Mouse (Mus musculus): ENCODE measurements at regions not wholly inside any gene's neighbourhood (a gene's known extent, or its start where the extent isn't known, plus 50 kb on each side); places are given as distances from the start of the nearest gene placed in this dataset.
A peak's percentile ranks its signal among the peaks of the same experiment; 100 is the strongest.

- Histone ChIP-seq H3K4me3 (ENCODE audit: insufficient read depth, low read depth, low read length) (no peak overlapping the region), H3K4me1 (ENCODE audit: control insufficient read depth, insufficient read depth, low read length) (no peaks in the 10 kb centered on the region), H3K36me3 (ENCODE audit: control insufficient read depth, insufficient read depth, low read length) (no peaks in the 10 kb centered on the region), H3K27ac (ENCODE audit: insufficient read depth, low read depth, low read length) (peak overlapping the region; percentile 31; the same call in 1 of the 2 replicates), H3K27me3 (replicated peaks; ENCODE audit: control insufficient read depth, insufficient read depth, low read length) (no peaks in the 10 kb centered on the region)
- TF ChIP-seq CTCF (conservative IDR thresholded peaks at IDR 0.05; ENCODE audit: insufficient read depth, insufficient read length, low read depth, low read length): no peak
- TF ChIP-seq POLR2A (IDR thresholded peaks at IDR 0.05; ENCODE audit: low read depth, low read length): no peak
- 33% methylated on average over 8 of the region's 8 CpGs for WGBS
- DNase-seq: peak; percentile 17
These were observed 259.0 kb downstream of the Trim52 start for GRCm38 (mm10) chr14:106364767-106365623.

GRCm38 (mm10) chr14:106365624-106366118, 259.7 kb downstream of the Trim52 start:
- peak; percentile 11 for DNase-seq

GRCm38 (mm10) chr14:106373451-106373850, 267.5 kb downstream of the Trim52 start:
- WGBS: 39% methylated on average over 1 of the region's 1 CpGs
- DNase-seq: no peak
- Histone ChIP-seq H3K27ac (ENCODE audit: insufficient read depth, low read depth, low read length) (no peak overlapping the region), H3K36me3 (ENCODE audit: control insufficient read depth, insufficient read depth, low read length) (no peaks in the 10 kb centered on the region), H3K4me3 (ENCODE audit: insufficient read depth, low read depth, low read length) (no peak overlapping the region), H3K27me3 (replicated peaks; ENCODE audit: control insufficient read depth, insufficient read depth, low read length) (no peaks in the 10 kb centered on the region), H3K4me1 (ENCODE audit: control insufficient read depth, insufficient read depth, low read length) (no peaks in the 10 kb centered on the region)
- TF ChIP-seq POLR2A (IDR thresholded peaks at IDR 0.05; ENCODE audit: low read depth, low read length) (no peak), CTCF (conservative IDR thresholded peaks at IDR 0.05; ENCODE audit: insufficient read depth, insufficient read length, low read depth, low read length) (no peak)

More at GRCm38 (mm10) chr14:106365624-106366118, 259.7 kb downstream of the Trim52 start:
- Histone ChIP-seq H3K4me3 (ENCODE audit: insufficient read depth, low read depth, low read length) (no peak overlapping the region), H3K36me3 (ENCODE audit: control insufficient read depth, insufficient read depth, low read length) (no peaks in the 10 kb centered on the region), H3K4me1 (ENCODE audit: control insufficient read depth, insufficient read depth, low read length) (no peaks in the 10 kb centered on the region), H3K27me3 (replicated peaks; ENCODE audit: control insufficient read depth, insufficient read depth, low read length) (no peaks in the 10 kb centered on the region), H3K27ac (ENCODE audit: insufficient read depth, low read depth, low read length) (no peak overlapping the region)
- 36% methylated on average over 3 of the region's 3 CpGs for WGBS
- TF ChIP-seq CTCF (conservative IDR thresholded peaks at IDR 0.05; ENCODE audit: insufficient read depth, insufficient read length, low read depth, low read length): no peak
- TF ChIP-seq POLR2A (IDR thresholded peaks at IDR 0.05; ENCODE audit: low read depth, low read length): no peak

DNA sequence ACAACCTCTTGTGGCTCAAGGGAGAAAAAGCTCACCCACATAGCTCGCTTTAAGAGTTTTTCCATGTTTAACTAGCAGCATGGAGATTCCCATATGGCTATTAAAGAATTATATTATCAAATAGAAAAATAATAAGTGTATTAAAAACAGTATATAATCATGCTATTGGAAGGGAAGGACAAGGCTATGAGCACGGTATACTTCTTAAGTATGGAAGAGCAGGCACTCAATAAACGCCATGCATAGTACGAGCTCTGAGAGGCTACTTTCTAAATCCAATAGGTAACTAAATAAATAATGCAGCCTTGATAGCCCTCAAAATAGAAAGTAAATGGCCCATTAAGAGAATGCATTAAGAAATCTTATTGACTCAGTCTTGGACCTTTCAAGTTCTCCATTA, 273.6 kb downstream of the Trim52 start:
- no peak for DNase-seq
- Histone ChIP-seq H3K36me3 (ENCODE audit: control insufficient read depth, insufficient read depth, low read length) (no peaks in the 10 kb centered on the region), H3K4me1 (ENCODE audit: control insufficient read depth, insufficient read depth, low read length) (no peaks in the 10 kb centered on the region), H3K27me3 (replicated peaks; ENCODE audit: control insufficient read depth, insufficient read depth, low read length) (no peaks in the 10 kb centered on the region), H3K4me3 (ENCODE audit: insufficient read depth, low read depth, low read length) (no peak overlapping the region), H3K27ac (ENCODE audit: insufficient read depth, low read depth, low read length) (no peak overlapping the region)
- TF ChIP-seq CTCF (conservative IDR thresholded peaks at IDR 0.05; ENCODE audit: insufficient read depth, insufficient read length, low read depth, low read length) (no peak), POLR2A (IDR thresholded peaks at IDR 0.05; ENCODE audit: low read depth, low read length) (no peak)
- 77% methylated on average over 4 of the region's 4 CpGs for WGBS

- no peak overlapping the region; the same call in 1 of the 2 replicates for H3K27ac ChIP-seq (ENCODE audit: insufficient read depth, low read depth, low read length)
- DNase-seq: peak; percentile 25
- TF ChIP-seq POLR2A (IDR thresholded peaks at IDR 0.05; ENCODE audit: low read depth, low read length): no peak
- no peak for TF ChIP-seq CTCF (conservative IDR thresholded peaks at IDR 0.05; ENCODE audit: insufficient read depth, insufficient read length, low read depth, low read length)
- no peak overlapping the region for H3K4me3 ChIP-seq (ENCODE audit: insufficient read depth, low read depth, low read length)
- no peaks in the 10 kb centered on the region for H3K27me3 ChIP-seq (replicated peaks; ENCODE audit: control insufficient read depth, insufficient read depth, low read length)
- H3K4me1 ChIP-seq (ENCODE audit: control insufficient read depth, insufficient read depth, low read length): no peaks in the 10 kb centered on the region
- WGBS: 65% methylated on average over 3 of the region's 3 CpGs
- H3K36me3 ChIP-seq (ENCODE audit: control insufficient read depth, insufficient read depth, low read length): no peaks in the 10 kb centered on the region
These were observed 281.7 kb downstream of the Trim52 start for GRCm38 (mm10) chr14:106387671-106388070.

GRCm38 (mm10) chr14:106390546-106390945, 284.5 kb downstream of the Trim52 start:
- DNase-seq: peak; percentile 55
- WGBS: 71% methylated on average over 9 of the region's 9 CpGs
- Histone ChIP-seq H3K27ac (ENCODE audit: insufficient read depth, low read depth, low read length) (no peak overlapping the region), H3K36me3 (ENCODE audit: control insufficient read depth, insufficient read depth, low read length) (no peaks in the 10 kb centered on the region), H3K27me3 (replicated peaks; ENCODE audit: control insufficient read depth, insufficient read depth, low read length) (no peaks in the 10 kb centered on the region), H3K4me3 (ENCODE audit: insufficient read depth, low read depth, low read length) (no peak overlapping the region), H3K4me1 (ENCODE audit: control insufficient read depth, insufficient read depth, low read length) (no peaks in the 10 kb centered on the region)
- TF ChIP-seq CTCF (conservative IDR thresholded peaks at IDR 0.05; ENCODE audit: insufficient read depth, insufficient read length, low read depth, low read length) (no peak), POLR2A (IDR thresholded peaks at IDR 0.05; ENCODE audit: low read depth, low read length) (no peak)

- H3K27ac ChIP-seq (ENCODE audit: insufficient read depth, low read depth, low read length): no peak overlapping the region
- no peaks in the 10 kb centered on the region for H3K4me1 ChIP-seq (ENCODE audit: control insufficient read depth, insufficient read depth, low read length)
- no peaks in the 10 kb centered on the region for H3K27me3 ChIP-seq (replicated peaks; ENCODE audit: control insufficient read depth, insufficient read depth, low read length)
- 31% methylated on average over 4 of the region's 4 CpGs for WGBS
- no peaks in the 10 kb centered on the region for H3K36me3 ChIP-seq (ENCODE audit: control insufficient read depth, insufficient read depth, low read length)
- no peak overlapping the region for H3K4me3 ChIP-seq (ENCODE audit: insufficient read depth, low read depth, low read length)
- no peak for TF ChIP-seq POLR2A (IDR thresholded peaks at IDR 0.05; ENCODE audit: low read depth, low read length)
- no peak for TF ChIP-seq CTCF (conservative IDR thresholded peaks at IDR 0.05; ENCODE audit: insufficient read depth, insufficient read length, low read depth, low read length)
- peak; percentile 61 for DNase-seq
These were observed 288.0 kb downstream of the Trim52 start for GRCm38 (mm10) chr14:106393978-106394377.

All from kidney, adult 2 months (tissue).